Mouse (Mus musculus) brain, embryonic 14.5 days (tissue): ENCODE measurements at regions not wholly inside any gene's neighbourhood (a gene's known extent, or its start where the extent isn't known, plus 50 kb on each side); places are given as distances from the start of the nearest gene placed in this dataset.

Experiments used
- DNase-seq: peaks from one replicate; pipeline ENCODE4 v3.0.0-alpha.2; 2011; ENCODE audit warnings: low read depth
- CTCF ChIP-seq: fragments of 200-500 bp; IDR thresholded peaks from 2 replicates; pipeline ENCODE4 v1.5.1; 2012; ENCODE audit warnings: inconsistent platforms, mild to moderate bottlenecking, moderate library complexity, borderline replicate concordance; ENCODE audit not compliant: insufficient read depth, insufficient read length; ENCODE audit errors: extremely low read depth
- POLR2A ChIP-seq: fragments of 200-500 bp; IDR thresholded peaks from 2 replicates; pipeline ENCODE4 v1.6.1; 2012; ENCODE audit warnings: mild to moderate bottlenecking, inconsistent platforms, borderline replicate concordance; ENCODE audit not compliant: poor library complexity, insufficient read depth, insufficient read length, severe bottlenecking; ENCODE audit errors: extremely low read depth

DNA sequence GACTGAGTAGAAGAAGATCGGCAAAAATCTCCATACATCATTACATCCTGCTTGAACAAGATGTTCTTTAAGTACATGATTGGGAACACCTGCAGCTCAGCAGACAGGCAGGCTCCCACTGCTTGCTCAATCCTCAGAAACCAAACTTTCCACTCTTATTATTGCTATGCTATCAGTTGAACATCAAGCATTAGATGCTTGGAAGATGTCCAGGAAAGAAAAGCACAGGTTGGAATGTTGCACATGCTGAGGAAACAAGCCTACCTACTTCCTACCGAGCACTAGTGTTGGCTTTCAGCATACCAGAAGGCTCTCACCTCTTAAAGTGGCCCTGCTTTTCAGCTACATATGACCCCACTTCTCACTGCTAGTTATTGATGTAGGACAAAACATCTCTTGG lies 171.2 kb upstream of the Sptlc3 start:
- DNase-seq = no peak
- no peak for TF ChIP-seq POLR2A
- no peak for TF ChIP-seq CTCF

DNA sequence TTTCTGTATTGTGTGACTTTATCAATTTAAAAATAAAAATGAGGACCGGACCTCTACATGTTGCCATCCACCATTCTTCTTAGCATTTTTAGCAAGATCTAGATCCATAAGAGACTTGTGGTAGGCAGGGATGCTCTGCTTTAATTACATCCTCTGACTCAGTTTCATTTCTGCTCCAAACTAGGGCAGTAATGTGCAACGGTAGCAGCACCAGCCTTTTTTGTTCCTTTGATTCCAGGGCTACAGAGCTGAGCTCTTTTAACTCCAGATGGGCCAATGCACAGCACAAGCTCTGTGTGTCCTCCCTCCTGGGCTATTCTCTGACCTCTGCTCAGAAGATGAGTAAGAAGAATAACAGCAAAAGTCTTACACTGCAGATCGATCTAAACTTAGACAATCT lies 168.2 kb upstream of the Sptlc3 start:
- no peak for DNase-seq
- TF ChIP-seq POLR2A = no peak
- no peak for TF ChIP-seq CTCF

DNA sequence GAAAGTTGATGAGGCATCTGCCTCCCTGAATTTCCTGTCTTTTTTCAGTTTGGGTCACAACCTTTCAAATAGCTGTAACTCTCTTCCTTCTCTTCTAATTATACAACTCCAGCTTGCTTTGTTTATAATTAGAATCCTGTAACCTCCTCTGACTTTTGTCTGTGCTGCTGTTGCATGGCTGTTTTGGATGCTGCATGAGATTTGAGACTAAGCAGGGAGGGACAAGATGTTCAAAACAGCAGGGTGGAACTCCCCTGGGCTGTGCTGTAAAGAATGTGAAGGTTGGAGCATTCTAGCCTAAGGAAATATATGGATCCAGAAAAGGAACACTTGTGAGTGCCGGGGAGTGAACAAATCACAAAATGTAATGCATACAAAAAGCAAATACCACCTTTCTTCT lies 159.0 kb upstream of the Sptlc3 start:
- TF ChIP-seq POLR2A (no peak), CTCF (no peak)
- peak; percentile 14 for DNase-seq

DNA sequence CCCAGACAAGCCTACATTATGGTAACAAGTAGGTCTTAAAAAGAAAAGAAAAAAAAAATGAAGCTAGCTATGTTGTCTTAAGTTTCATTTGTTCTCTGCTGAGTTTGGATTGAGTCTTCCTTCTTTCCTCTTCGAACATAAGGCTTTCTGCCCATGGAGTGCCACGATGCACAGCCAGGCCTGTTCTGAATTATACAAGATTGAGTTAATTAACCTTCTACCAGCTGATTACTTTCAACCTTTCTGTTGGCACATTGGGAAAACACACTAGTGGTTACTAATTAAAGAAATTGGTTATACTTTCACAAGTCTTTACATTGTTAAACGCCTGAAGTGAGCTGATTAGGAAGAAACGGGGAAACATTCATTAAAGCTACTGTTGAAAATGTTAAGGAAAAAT lies 155.5 kb upstream of the Sptlc3 start:
- peak; percentile 41 for DNase-seq
- TF ChIP-seq POLR2A (no peak), CTCF (no peak)

DNA sequence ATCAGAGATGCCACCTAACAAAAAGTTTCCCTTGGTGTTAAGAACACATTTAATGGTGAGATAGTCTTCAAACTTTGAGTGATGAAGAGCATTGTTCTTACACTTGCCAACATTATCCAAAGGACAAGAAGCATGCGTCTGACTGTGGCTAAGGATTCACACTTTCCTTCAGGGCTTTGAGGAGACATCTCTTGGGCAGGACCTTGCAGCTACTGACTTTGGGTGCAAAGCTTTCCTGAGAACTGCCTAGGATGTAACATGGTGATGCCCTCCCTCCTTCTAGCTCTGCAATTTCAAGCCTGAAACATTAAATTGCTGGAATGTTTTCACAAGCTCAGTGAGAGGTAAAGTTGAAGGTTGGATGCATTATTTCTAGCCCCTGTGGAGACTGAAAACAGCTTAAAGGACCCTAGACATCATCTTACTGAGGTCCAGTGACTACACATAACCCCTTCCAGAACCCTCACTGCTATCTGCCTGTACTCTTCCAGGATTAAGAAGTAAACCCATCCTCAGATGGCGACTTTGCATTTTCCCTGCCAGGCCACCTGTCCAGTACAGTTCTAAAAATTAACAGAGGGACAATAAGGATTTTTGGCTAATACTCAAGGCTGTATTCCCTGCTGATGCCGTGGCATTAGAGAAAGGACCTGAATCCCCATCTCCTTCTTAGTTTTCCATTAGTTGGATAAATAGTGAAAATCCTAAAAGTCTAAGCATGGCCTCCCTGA lies 137.3 kb upstream of the Sptlc3 start:
- TF ChIP-seq POLR2A = no peak
- TF ChIP-seq CTCF = no peak

DNA sequence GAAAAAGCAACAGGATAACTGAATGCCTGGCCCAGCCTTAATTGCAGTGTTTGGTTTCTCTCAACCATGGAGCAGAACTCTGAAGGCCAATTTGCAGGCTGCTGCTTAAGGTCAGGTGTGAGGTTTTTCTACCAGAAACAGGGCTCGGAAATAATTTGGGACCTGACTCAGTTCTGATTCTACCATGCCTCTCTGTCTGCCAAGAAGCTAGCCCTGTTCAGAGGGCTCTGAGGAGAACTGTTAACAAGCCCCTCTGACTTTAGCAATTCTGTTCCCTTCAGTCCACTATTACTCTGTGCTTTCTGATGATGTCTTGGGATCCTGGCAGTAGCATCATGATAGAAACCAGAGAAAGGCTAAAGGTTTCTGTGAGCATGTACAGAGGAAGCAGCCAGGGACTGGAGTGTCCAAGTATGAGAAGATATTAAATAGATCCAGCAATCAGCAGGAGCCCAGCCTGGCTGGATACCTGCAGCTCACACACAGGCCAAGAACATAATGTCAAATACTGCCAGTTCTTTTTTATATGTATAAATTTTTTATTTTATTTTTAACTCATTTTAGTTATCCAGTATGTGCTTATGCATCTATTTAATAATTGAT lies 131.4 kb upstream of the Sptlc3 start:
- TF ChIP-seq POLR2A (no peak), CTCF (no peak)
- DNase-seq = no peak

More for the DNA sequence above, 137.3 kb upstream of the Sptlc3 start:
- no peak for DNase-seq

DNA sequence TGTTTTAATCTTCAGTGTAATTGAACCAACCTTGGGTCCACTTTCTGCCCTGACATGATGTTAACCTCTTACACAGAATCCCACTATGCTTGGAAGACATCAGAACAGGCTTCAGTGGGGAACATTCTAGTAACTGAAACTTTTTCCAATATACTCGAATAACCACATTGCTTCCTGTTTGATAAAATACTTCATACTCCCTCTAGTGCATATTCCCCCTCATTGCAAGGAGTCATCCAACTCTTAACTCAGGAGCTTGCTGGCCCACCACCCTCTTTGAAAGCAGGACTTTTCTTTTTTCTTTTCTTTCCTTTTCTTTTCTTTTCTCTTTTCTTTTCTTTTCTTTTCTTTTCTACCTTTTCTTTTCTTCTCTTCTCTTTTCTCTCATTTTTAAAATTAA lies 123.6 kb upstream of the Sptlc3 start:
- DNase-seq = peak; percentile 80
- TF ChIP-seq CTCF (peak; percentile 49; the same call in 1 of the 2 replicates), POLR2A (no peak)

DNA sequence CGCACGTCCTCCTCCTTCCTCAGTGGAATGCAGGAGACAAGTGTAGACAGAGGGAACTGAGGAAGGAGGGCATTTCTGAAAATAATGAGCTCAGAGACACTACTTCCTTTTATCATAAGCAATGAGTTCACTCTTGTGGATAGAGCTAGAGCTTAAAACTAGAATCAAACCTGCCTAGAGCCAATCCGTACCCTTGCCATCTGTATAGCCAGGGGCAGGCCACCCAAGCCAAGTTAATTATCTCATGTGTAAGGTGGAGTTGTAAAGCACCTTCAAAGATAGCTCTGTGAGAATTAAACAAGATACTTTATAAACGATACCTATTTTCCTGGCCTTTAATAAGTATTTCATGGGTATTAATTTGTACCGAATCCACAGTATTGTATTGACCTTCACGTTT lies 113.4 kb upstream of the Sptlc3 start:
- TF ChIP-seq POLR2A (no peak), CTCF (no peak)
- no peak for DNase-seq

DNA sequence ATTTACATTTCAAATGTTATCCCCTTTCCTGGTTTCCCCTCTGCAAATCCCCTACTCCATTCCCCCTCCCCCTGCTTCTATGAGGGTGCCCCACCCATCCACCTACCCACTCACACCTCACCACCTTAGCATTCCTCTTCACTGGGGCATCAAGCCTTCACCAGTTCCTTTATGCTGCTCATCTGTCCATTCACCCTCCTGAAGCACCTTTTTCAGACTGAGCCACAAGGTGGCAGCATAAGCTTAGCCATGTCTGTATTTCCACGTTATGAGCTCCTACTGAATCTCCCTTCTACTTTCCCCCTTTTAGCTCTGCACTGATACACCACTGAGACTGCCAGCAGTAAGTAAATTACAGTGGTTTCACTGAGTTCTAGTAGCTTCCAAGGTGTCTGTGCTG lies 112.1 kb upstream of the Sptlc3 start:
- DNase-seq = peak; percentile 94
- no peak for TF ChIP-seq POLR2A
- peak; percentile 85 for TF ChIP-seq CTCF

DNA sequence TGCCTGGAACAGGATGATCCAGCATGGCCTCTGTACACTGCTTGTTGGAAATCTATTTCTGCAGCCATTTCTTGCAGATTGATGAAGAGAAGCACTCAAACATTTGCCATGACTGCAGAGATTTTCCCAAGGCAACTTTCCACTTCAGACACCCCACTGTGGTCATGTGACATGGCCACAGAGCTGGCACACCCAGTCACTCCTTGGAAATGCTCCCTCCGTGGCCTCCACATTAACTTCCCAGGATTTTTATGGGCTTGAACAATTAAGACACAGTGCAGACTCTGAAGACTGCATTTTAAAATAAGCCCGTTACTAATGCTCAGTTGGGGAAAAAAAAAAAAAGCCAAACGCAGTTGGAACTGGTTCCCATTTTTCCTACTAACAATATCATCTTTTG lies 80.2 kb upstream of the Sptlc3 start:
- no peak for DNase-seq
- TF ChIP-seq CTCF (no peak), POLR2A (no peak)

DNA sequence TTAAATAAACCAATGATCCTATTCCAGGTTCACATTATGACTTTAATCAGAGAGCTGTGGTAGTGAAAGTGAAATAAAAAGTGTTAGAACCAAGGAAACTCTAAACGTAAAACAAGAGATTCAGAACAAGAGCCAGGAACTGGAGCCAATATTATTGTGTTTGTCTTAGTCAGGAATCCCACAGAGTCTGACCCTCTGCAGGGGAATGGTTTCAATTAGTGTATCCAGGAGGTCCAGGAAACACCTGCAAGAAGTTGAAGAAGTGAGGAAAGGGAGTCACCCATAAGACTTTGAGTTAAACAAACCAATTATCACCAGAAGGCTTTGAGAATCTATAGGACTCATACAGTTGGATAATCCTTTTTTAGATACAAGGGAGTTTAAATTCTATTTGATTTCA lies 76.2 kb upstream of the Sptlc3 start:
- TF ChIP-seq CTCF (no peak), POLR2A (no peak)
- no peak for DNase-seq

DNA sequence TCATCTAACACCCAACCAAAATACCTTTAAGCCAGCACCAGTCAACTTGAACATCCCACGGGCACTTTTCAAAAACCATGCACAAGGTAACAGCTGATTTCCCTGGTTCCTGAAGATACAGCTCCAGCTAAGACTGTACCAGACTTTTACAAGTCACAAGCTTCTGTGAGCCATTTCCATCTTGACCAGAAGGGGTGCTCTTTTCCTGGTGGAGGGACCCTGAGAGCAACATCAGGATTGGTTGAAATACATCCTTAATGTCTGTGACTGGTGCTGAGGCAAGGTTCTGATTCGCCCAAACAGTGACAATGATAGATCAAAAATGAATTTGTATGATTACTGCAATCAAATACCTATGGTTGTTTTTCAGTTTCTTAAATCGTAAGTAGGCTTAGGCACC lies 71.0 kb upstream of the Sptlc3 start:
- no peak for DNase-seq
- TF ChIP-seq CTCF (peak; percentile 16; the same call in 1 of the 2 replicates), POLR2A (no peak)

DNA sequence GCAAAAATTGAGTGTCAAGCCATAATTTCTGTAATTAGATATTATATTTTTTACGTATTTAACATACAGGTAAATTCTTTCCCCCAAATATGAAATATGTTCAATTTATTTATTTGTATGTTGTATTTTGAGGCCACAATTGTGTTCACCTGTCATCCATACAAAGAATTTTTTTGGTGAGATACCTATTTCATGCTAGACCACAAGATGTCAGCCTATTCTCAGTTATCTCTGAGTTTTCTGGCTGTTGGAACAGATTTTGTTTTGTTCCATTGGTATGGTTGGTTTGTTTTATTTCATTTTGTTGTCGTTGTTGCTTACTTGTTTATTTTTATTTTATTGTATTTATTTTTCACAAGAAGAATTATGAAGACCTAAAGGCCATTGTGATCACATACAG lies 70.3 kb upstream of the Sptlc3 start:
- DNase-seq = peak; percentile 33
- no peak for TF ChIP-seq POLR2A
- TF ChIP-seq CTCF = no peak
